Mouse (Mus musculus): ENCODE data around the gene Cmtm4.

- TF ChIP-seq ZC3H11A (IDR thresholded peaks at IDR 0.05; ENCODE audit: borderline replicate concordance, low read depth, low read length) (no peak), MAFK (IDR thresholded peaks at IDR 0.05; ENCODE audit: insufficient read depth, low read depth, low read length) (no peak), HCFC1 (IDR thresholded peaks at IDR 0.05; ENCODE audit: borderline replicate concordance, insufficient read depth, low read length) (no peak), ZNF384 (IDR thresholded peaks at IDR 0.05; ENCODE audit: low read depth, low read length) (no peak)
Observed at GRCm38 (mm10) chr8:104387980-104388379, 7.6 kb downstream of the Cmtm4 start.

Data from ES-E14 (cell line).